Mouse (Mus musculus) MEL (cell line): ENCODE data around the gene Dpysl4. TPM values are rescaled to one million over a fixed set of nuclear protein-coding genes. Genes with fewer than 3 reads are reported as not detected.

Experiments used
- DNase-seq: peaks from one replicate; pipeline ENCODE4 v3.0.0; 2011; ENCODE audit warnings: low read depth, low spot score
- H3K27ac ChIP-seq: 2 replicates; pipeline ENCODE4 v1.5.1; 2012; ENCODE audit warnings: low read depth, mild to moderate bottlenecking, control low read depth, low read length, moderate library complexity; ENCODE audit not compliant: control insufficient read depth
- H3K27me3 ChIP-seq, 2 experiments: fragments of 150-350 bp in 1 of 2; sonication (generic) in 1 of 2; 2 replicates each; pipeline ENCODE4 v1.6.1; 2012; ENCODE audit warnings: low read length in 2 of 2, mild to moderate bottlenecking in 2 of 2, improper control_type of control experiment in 1 of 2, moderate library complexity in 1 of 2; ENCODE audit not compliant: insufficient read depth in 2 of 2, control insufficient read depth in 1 of 2
- H3K36me3 ChIP-seq, 2 experiments: 2 replicates each; pipeline ENCODE4 v1.6.1; 2012 to 2014; ENCODE audit warnings: low read length in 2 of 2, improper control_type of control experiment in 1 of 2, inconsistent platforms in 1 of 2, mild to moderate bottlenecking in 1 of 2; ENCODE audit not compliant: insufficient read depth in 2 of 2, control insufficient read depth in 1 of 2
- H3K4me1 ChIP-seq, 2 experiments: fragments of 150-350 bp in 1 of 2; sonication (generic) in 1 of 2; 2 replicates each; pipeline ENCODE4 v1.6.1; 2012; ENCODE audit warnings: low read length in 2 of 2, improper control_type of control experiment in 1 of 2, mild to moderate bottlenecking in 1 of 2; ENCODE audit not compliant: insufficient read depth in 2 of 2, control insufficient read depth in 1 of 2
- H3K4me3 ChIP-seq, 2 experiments: fragments of 150-350 bp in 1 of 2; sonication (generic) in 1 of 2; 2 replicates each; pipeline ENCODE4 v1.5.1; 2012; ENCODE audit warnings: low read depth in 2 of 2, low read length in 2 of 2, mild to moderate bottlenecking in 2 of 2, moderate library complexity in 2 of 2, control low read depth in 1 of 2, improper control_type of control experiment in 1 of 2; ENCODE audit not compliant: control insufficient read depth in 1 of 2, insufficient read depth in 1 of 2
- H3K79me2 ChIP-seq: 2 replicates; pipeline ENCODE4 v1.6.1; 2012; ENCODE audit warnings: mild to moderate bottlenecking, low read length, moderate library complexity; ENCODE audit not compliant: control insufficient read depth, poor library complexity, insufficient read depth
- H3K9ac ChIP-seq: 2 replicates; pipeline ENCODE4 v1.6.1; 2012; ENCODE audit warnings: low read depth, mild to moderate bottlenecking, control low read depth, low read length, moderate library complexity; ENCODE audit not compliant: control insufficient read depth, poor library complexity, severe bottlenecking
- H3K9me3 ChIP-seq: fragments of 150-350 bp; sonication (generic); replicated peaks from 2 replicates; pipeline ENCODE4 v1.6.1; 2012; ENCODE audit warnings: mild to moderate bottlenecking, low read length, improper control_type of control experiment, moderate library complexity; ENCODE audit not compliant: insufficient read depth
- BHLHE40 ChIP-seq: IDR thresholded peaks from 2 replicates; pipeline ENCODE4 v1.6.1; 2012; ENCODE audit warnings: low read depth, mild to moderate bottlenecking, inconsistent platforms, low read length, improper control_type of control experiment, borderline replicate concordance
- CHD1 ChIP-seq: IDR thresholded peaks from 2 replicates; pipeline ENCODE4 v1.6.1; 2012; ENCODE audit warnings: low read depth, mild to moderate bottlenecking, inconsistent platforms, low read length, improper control_type of control experiment
- CTCF ChIP-seq, 3 experiments: IDR thresholded peaks in 2 of 3; conservative IDR thresholded peaks in 1 of 3; 2 replicates each; pipeline ENCODE4 v1.5.1; 2011 to 2012; ENCODE audit warnings: low read length in 3 of 3, low read depth in 2 of 3, mild to moderate bottlenecking in 2 of 3, improper control_type of control experiment in 1 of 3, inconsistent platforms in 1 of 3, mixed read lengths in 1 of 3, moderate library complexity in 1 of 3; ENCODE audit not compliant: control insufficient read depth in 1 of 3, insufficient read depth in 1 of 3, poor library complexity in 1 of 3, severe bottlenecking in 1 of 3
- E2F4 ChIP-seq: IDR thresholded peaks from 2 replicates; pipeline ENCODE4 v1.6.1; 2011; ENCODE audit warnings: low read depth, low read length, improper control_type of control experiment, borderline replicate concordance
- EP300 ChIP-seq, 2 experiments: IDR thresholded peaks; 2 replicates each; pipeline ENCODE4 v1.6.1; 2011; ENCODE audit warnings: improper control_type of control experiment in 2 of 2, low read length in 2 of 2, low read depth in 1 of 2, mild to moderate bottlenecking in 1 of 2
- ETS1 ChIP-seq: IDR thresholded peaks from 2 replicates; pipeline ENCODE4 v1.6.1; 2012; ENCODE audit warnings: low read depth, mild to moderate bottlenecking, inconsistent platforms, low read length, improper control_type of control experiment, moderate library complexity
- JUND ChIP-seq: IDR thresholded peaks from 2 replicates; pipeline ENCODE4 v1.6.1; 2011; ENCODE audit warnings: low read depth, mild to moderate bottlenecking, improper control_type of control experiment, low read length
- KAT2A ChIP-seq: conservative IDR thresholded peaks from 2 replicates; pipeline ENCODE4 v1.6.1; 2012; ENCODE audit warnings: low read depth, low read length, improper control_type of control experiment, inconsistent platforms
- MAX ChIP-seq: IDR thresholded peaks from 2 replicates; pipeline ENCODE4 v1.6.1; 2011; ENCODE audit warnings: low read length, improper control_type of control experiment
- MXI1 ChIP-seq: IDR thresholded peaks from 2 replicates; pipeline ENCODE4 v1.6.1; 2011; ENCODE audit warnings: mild to moderate bottlenecking, low read depth, low read length, improper control_type of control experiment
- MYB ChIP-seq: IDR thresholded peaks from 2 replicates; pipeline ENCODE4 v1.6.1; 2011; ENCODE audit warnings: mild to moderate bottlenecking, low read depth, low read length, improper control_type of control experiment
- MYC ChIP-seq: IDR thresholded peaks from 2 replicates; pipeline ENCODE4 v1.6.1; 2011; ENCODE audit warnings: low read depth, mild to moderate bottlenecking, low read length, improper control_type of control experiment, moderate library complexity
- NELFE ChIP-seq: IDR thresholded peaks from 2 replicates; pipeline ENCODE4 v1.6.1; 2011; ENCODE audit warnings: low read depth, low read length, improper control_type of control experiment
- NRF1 ChIP-seq: IDR thresholded peaks from 2 replicates; pipeline ENCODE4 v1.6.1; 2014; ENCODE audit warnings: low read depth, mild to moderate bottlenecking, inconsistent platforms, low read length, improper control_type of control experiment, moderate library complexity; ENCODE audit not compliant: poor library complexity, insufficient read depth, severe bottlenecking
- POLR2AphosphoS2 ChIP-seq: IDR thresholded peaks from 2 replicates; pipeline ENCODE4 v1.6.1; 2011; ENCODE audit warnings: low read length, improper control_type of control experiment
- RAD21 ChIP-seq: IDR thresholded peaks from 2 replicates; pipeline ENCODE4 v1.6.1; 2011; ENCODE audit warnings: mild to moderate bottlenecking, low read depth, low read length, improper control_type of control experiment
- RCOR1 ChIP-seq: IDR thresholded peaks from 2 replicates; pipeline ENCODE4 v1.6.1; 2012; ENCODE audit warnings: low read depth, mild to moderate bottlenecking, inconsistent platforms, low read length, improper control_type of control experiment
- SIN3A ChIP-seq: IDR thresholded peaks from 2 replicates; pipeline ENCODE4 v1.6.1; 2012; ENCODE audit warnings: low read length, improper control_type of control experiment, inconsistent platforms
- SMC3 ChIP-seq: IDR thresholded peaks from 2 replicates; pipeline ENCODE4 v1.6.1; 2011; ENCODE audit warnings: low read depth, low read length, improper control_type of control experiment
- TAL1 ChIP-seq: IDR thresholded peaks from 2 replicates; pipeline ENCODE4 v1.6.1; 2012; ENCODE audit warnings: mild to moderate bottlenecking, inconsistent platforms, low read length, moderate library complexity, mixed read lengths
- UBTF ChIP-seq: IDR thresholded peaks from 2 replicates; pipeline ENCODE4 v1.6.1; 2012; ENCODE audit warnings: low read depth, mild to moderate bottlenecking, inconsistent platforms, low read length, improper control_type of control experiment, moderate library complexity, borderline replicate concordance; ENCODE audit not compliant: insufficient read depth
- USF1 ChIP-seq: IDR thresholded peaks from 2 replicates; pipeline ENCODE4 v1.6.1; 2014; ENCODE audit warnings: low read depth, mild to moderate bottlenecking, inconsistent platforms, low read length, improper control_type of control experiment, moderate library complexity
- USF2 ChIP-seq, 2 experiments: IDR thresholded peaks; 2 replicates each; pipeline ENCODE4 v1.6.1; 2011 to 2012; ENCODE audit warnings: improper control_type of control experiment in 2 of 2, low read length in 2 of 2, borderline replicate concordance in 1 of 2, inconsistent platforms in 1 of 2, low read depth in 1 of 2, mild to moderate bottlenecking in 1 of 2; ENCODE audit not compliant: insufficient read depth in 1 of 2
- ZNF384 ChIP-seq: IDR thresholded peaks from 2 replicates; pipeline ENCODE4 v1.6.1; 2012; ENCODE audit warnings: low read depth, mild to moderate bottlenecking, inconsistent platforms, low read length, improper control_type of control experiment
- polyA plus RNA-seq, 2 experiments: library from polyadenylated mRNA; stranded (reverse) in 1 of 2; unstranded in 1 of 2; fragments of >175 nt in 1 of 2; fragments of >200 nt in 1 of 2; gene quantifications; 2 replicates each; pipeline versions ENCODE4 v1.2.1 to v1.2.4; 2012; ENCODE audit warnings: low replicate concordance in 2 of 2, low read depth in 1 of 2; ENCODE audit not compliant: insufficient read length in 2 of 2, insufficient read depth in 1 of 2, missing spikeins in 1 of 2
- total RNA-seq: library from RNA; depleted of rRNA; stranded (reverse); fragments of 300-350 nt; gene quantifications from 2 replicates; pipeline ENCODE4 v1.2.3, GENCODE M21; 2012; rRNA removed

Dpysl4 gene
- total RNA-seq: not detected in 2 replicates
- not detected for polyA plus RNA-seq

DNA sequence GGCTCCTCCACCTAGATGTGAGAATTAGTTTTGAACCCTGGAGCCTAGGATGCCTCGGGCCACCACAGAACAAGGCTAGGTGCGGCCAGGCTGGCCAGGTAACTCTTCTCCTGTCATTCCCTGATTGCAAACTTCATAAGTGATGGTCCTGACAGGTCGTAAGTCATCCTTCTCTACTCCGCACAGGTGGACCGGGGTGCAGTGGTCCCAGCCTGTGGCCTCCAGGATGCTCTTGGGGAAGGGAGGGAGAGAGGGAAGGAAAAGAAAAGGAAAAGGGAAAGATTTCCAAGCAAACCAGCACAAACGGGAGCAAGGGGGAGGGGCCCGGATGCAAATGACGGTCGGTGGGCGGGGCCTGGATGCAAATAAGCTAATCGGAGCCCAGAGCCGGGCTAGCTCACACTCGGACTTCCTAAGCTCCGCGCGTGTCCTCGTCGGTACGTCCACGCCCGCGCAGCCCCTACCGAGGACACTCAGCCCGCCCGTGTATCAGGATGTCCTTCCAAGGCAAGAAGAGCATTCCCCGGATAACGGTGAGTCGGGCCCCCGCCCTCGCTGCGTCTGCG is at the start of gene Dpysl4:
Gene Dpysl4, plus strand, starts transcription at position 373 of the 566 bp plus-strand sequence.
- no peaks in the 10 kb centered on the region for H3K27me3 ChIP-seq
- no peaks in the 10 kb centered on the region for H3K79me2 ChIP-seq
- no peak for DNase-seq
- TF ChIP-seq ETS1 (no peak), MYC (no peak), BHLHE40 (no peak), POLR2AphosphoS2 (no peak), JUND (no peak), MYB (no peak), ZNF384 (no peak)
- H3K27ac ChIP-seq: no peak within 1 kb of the TSS
- H3K9ac ChIP-seq: no peak within 1 kb of the TSS
- no peaks in the 10 kb centered on the region for H3K4me1 ChIP-seq
- H3K9me3 ChIP-seq: no peaks in the 10 kb centered on the region
- no peak within 1 kb of the TSS for H3K4me3 ChIP-seq
- H3K36me3 ChIP-seq: no peaks in the 10 kb centered on the region

DNA sequence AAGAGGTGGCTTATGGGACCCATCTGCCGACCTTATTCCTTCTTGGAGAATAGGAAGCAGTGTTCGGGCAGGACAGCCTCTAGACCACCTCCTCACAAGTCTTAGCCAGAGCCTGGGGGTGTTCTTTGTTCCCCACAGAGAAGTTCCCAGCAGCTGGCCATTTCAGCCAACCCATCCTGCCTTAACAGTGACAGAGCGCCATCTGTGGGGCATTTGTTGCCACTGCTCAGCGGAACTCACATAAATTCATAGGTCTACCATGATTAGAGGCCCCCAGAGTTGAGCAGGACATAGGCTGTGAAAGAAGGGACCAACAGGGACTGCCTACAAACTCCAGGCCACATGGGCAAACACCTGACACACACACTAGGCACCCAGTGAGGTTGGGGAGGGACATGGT is 22.4 kb upstream of the Dpysl4 start:
- H3K9me3 ChIP-seq: no peaks in the 10 kb centered on the region
- no peaks in the 10 kb centered on the region for H3K4me1 ChIP-seq
- no peaks in the 10 kb centered on the region for H3K27me3 ChIP-seq
- TF ChIP-seq CTCF (IDR thresholded peaks at IDR 0.05 in 2 of 3, conservative IDR thresholded peaks at IDR 0.05 in 1 of 3; ENCODE audit: control insufficient read depth in 1 of 3, insufficient read depth in 1 of 3, low read depth in 2 of 3, low read length in 3 of 3, poor library complexity in 1 of 3, severe bottlenecking in 1 of 3) (peak in 2 of 3 experiments; percentile 16 to 32; a peak in 2 of 6 replicates), RAD21 (peak; percentile 9), JUND (no peak)
- no peak overlapping the region for H3K4me3 ChIP-seq
- no peaks in the 10 kb centered on the region for H3K79me2 ChIP-seq
- H3K27ac ChIP-seq: no peak overlapping the region
- DNase-seq: peak; percentile 2
- no peaks in the 10 kb centered on the region for H3K36me3 ChIP-seq
- no peak overlapping the region for H3K9ac ChIP-seq

DNA sequence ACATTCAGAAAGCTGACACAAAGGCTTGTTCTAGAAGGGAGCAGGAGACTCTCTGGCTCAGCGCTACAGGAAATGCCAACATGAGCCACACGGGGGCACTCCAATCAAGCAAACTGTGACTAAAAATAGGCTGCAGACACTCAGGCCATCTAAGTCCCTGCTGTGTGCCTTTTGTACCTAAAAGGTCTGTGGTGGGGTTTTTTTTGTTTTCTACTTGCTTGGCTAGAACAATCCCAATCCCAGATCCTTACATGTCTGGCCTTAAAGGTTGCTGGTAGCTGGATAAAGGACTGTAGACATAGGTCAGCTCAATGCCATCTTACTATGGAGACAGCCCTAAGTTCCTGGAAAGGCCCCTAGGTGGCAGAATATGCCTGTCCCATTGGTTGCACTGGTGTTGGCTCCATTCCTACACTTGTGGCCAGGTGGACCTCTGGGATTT is 17.6 kb upstream of the Dpysl4 start:
- H3K4me3 ChIP-seq: no peak overlapping the region
- no peaks in the 10 kb centered on the region for H3K4me1 ChIP-seq
- no peaks in the 10 kb centered on the region for H3K9me3 ChIP-seq
- no peak overlapping the region for H3K27ac ChIP-seq
- no peaks in the 10 kb centered on the region for H3K36me3 ChIP-seq
- no peak overlapping the region for H3K9ac ChIP-seq
- peak; percentile 52 for DNase-seq
- H3K79me2 ChIP-seq: no peaks in the 10 kb centered on the region
- H3K27me3 ChIP-seq: no peaks in the 10 kb centered on the region
- no peak for TF ChIP-seq ZNF384
- TF ChIP-seq RAD21: peak; percentile 52
- no peak for TF ChIP-seq NELFE
- TF ChIP-seq RCOR1: no peak
- TF ChIP-seq BHLHE40: no peak
- TF ChIP-seq KAT2A: no peak
- no peak for TF ChIP-seq MYB
- no peak for TF ChIP-seq TAL1
- TF ChIP-seq USF2 (IDR thresholded peaks at IDR 0.05; ENCODE audit: borderline replicate concordance in 1 of 2, insufficient read depth in 1 of 2, low read depth in 1 of 2, low read length in 2 of 2): no peak
- no peak for TF ChIP-seq EP300 (IDR thresholded peaks at IDR 0.05; ENCODE audit: low read depth in 1 of 2, low read length in 2 of 2)
- no peak for TF ChIP-seq E2F4
- TF ChIP-seq USF1: no peak
- TF ChIP-seq MYC: no peak
- TF ChIP-seq UBTF: no peak
- no peak for TF ChIP-seq MXI1
- peak; percentile 39 for TF ChIP-seq SMC3
- no peak for TF ChIP-seq CHD1
- TF ChIP-seq ETS1: no peak
- TF ChIP-seq MAX: no peak
- TF ChIP-seq NRF1: no peak
- no peak for TF ChIP-seq SIN3A
